Mouse (Mus musculus): Measurements from ENCODE around the gene Tbx5. TPM values are rescaled to one million over a fixed set of nuclear protein-coding genes. Genes with fewer than 3 reads are reported as not detected.

The Tbx5 gene
- polyA plus RNA-seq, 1 experiment: 0.06 TPM

GRCm38 (mm10) chr5:119839156-119839555 is 6.7 kb downstream of the Tbx5 start:
- no peaks in the 10 kb centered on the region for H3K36me3 ChIP-seq (replicated peaks; ENCODE audit: low read length)
- H3K9me3 ChIP-seq: no peaks in the 10 kb centered on the region
- H3K4me1 ChIP-seq: peaks cover 31% of the 10 kb centered on the region
- TF ChIP-seq GATA1 (IDR thresholded peaks at IDR 0.05; ENCODE audit: borderline replicate concordance, low read length): no peak
- TF ChIP-seq FLI1 (IDR thresholded peaks at IDR 0.05; ENCODE audit: low read length): no peak
- no peak overlapping the region for H3K4me3 ChIP-seq (replicated peaks)
- H3K27me3 ChIP-seq (replicated peaks): peaks cover 94% of the 10 kb centered on the region

DNA sequence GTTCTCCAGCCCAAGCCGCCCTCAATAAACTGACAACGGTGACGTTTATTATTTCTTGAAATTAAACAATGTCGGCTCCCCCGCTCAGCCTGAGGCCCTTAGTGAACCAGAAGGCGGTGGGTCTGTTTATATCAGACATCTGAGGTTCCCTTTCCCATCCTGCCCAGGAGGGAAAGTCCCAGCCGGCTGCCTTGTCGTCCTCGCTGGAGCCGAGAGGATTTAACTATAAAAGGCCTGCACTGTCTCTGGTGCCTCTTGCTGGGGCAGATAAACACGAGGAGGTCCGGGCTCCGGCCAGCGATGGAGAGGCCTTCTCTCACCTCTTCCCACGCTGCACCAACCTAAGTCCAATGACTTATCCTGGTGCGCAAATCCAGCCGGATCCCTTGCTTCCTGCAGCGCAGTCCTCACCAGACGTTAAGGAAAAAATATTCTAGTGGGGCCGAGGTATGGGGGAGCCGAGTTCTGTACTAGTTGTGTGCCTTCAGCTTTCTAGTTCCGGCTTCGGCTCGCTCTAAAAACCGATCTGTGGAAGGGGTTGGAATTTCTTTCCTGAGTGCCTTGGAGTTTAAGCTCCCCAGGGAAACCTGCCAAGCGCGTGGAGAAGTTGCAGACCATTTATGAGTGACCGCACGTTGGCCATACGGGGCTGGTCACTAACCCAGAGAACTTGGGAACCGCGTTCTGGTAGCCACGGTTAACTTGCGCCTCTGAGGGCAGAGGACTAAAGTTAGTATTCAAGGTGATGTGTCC is 7.3 kb downstream of the Tbx5 start:
- Histone ChIP-seq H3K9me3 (no peaks in the 10 kb centered on the region), H3K27me3 (replicated peaks) (peaks cover 95% of the 10 kb centered on the region), H3K4me1 (peaks cover 31% of the 10 kb centered on the region), H3K36me3 (replicated peaks; ENCODE audit: low read length) (no peaks in the 10 kb centered on the region), H3K4me3 (replicated peaks) (no peak overlapping the region)
- TF ChIP-seq GATA1 (IDR thresholded peaks at IDR 0.05; ENCODE audit: borderline replicate concordance, low read length) (no peak), FLI1 (IDR thresholded peaks at IDR 0.05; ENCODE audit: low read length) (no peak)

DNA sequence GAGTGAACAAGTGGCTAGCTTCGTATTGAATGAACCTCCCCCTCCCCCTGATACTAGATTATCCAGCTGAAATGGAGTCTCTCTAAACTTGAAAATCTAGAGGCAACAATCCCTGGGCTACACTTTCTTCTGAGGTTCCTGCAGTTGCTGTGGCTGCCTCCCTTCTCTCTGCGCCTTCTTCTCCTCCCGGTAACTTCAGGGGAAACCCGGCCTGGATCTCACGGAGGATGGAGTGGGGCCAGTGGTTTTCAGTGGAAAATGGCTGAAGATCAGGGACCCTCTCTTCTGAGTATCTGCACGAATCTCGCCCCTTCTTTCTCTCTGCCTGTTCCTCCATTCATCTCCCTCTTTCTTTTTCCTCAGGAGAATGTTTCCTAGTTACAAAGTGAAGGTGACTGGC is 7.9 kb downstream of the Tbx5 start:
- TF ChIP-seq GATA1 (IDR thresholded peaks at IDR 0.05; ENCODE audit: borderline replicate concordance, low read length) (no peak), FLI1 (IDR thresholded peaks at IDR 0.05; ENCODE audit: low read length) (no peak)
- H3K4me3 ChIP-seq (replicated peaks): no peak overlapping the region
- H3K9me3 ChIP-seq: no peaks in the 10 kb centered on the region
- peaks cover 30% of the 10 kb centered on the region for H3K4me1 ChIP-seq
- no peaks in the 10 kb centered on the region for H3K36me3 ChIP-seq (replicated peaks; ENCODE audit: low read length)
- H3K27me3 ChIP-seq (replicated peaks): peaks cover 94% of the 10 kb centered on the region

- TF ChIP-seq FLI1 (IDR thresholded peaks at IDR 0.05; ENCODE audit: low read length) (no peak), GATA1 (IDR thresholded peaks at IDR 0.05; ENCODE audit: borderline replicate concordance, low read length) (no peak)
- Histone ChIP-seq H3K36me3 (replicated peaks; ENCODE audit: low read length) (no peaks in the 10 kb centered on the region), H3K4me3 (replicated peaks) (no peak overlapping the region), H3K27me3 (replicated peaks) (peaks cover 94% of the 10 kb centered on the region), H3K9me3 (no peaks in the 10 kb centered on the region), H3K4me1 (peaks cover 26% of the 10 kb centered on the region)
Measured at GRCm38 (mm10) chr5:119841634-119842420, 9.4 kb downstream of the Tbx5 start.

- no peaks in the 10 kb centered on the region for H3K36me3 ChIP-seq (replicated peaks; ENCODE audit: low read length)
- peaks cover 21% of the 10 kb centered on the region for H3K4me1 ChIP-seq
- H3K4me3 ChIP-seq (replicated peaks): no peak overlapping the region
- TF ChIP-seq GATA1 (IDR thresholded peaks at IDR 0.05; ENCODE audit: borderline replicate concordance, low read length) (no peak), FLI1 (IDR thresholded peaks at IDR 0.05; ENCODE audit: low read length) (no peak)
- peaks cover 94% of the 10 kb centered on the region for H3K27me3 ChIP-seq (replicated peaks)
- no peaks in the 10 kb centered on the region for H3K9me3 ChIP-seq
Measured at GRCm38 (mm10) chr5:119842701-119843393, 10.4 kb downstream of the Tbx5 start.

GRCm38 (mm10) chr5:119843394-119843777 is 10.9 kb downstream of the Tbx5 start:
- TF ChIP-seq FLI1 (IDR thresholded peaks at IDR 0.05; ENCODE audit: low read length) (no peak), GATA1 (IDR thresholded peaks at IDR 0.05; ENCODE audit: borderline replicate concordance, low read length) (no peak)
- H3K4me3 ChIP-seq (replicated peaks): no peak overlapping the region
- H3K9me3 ChIP-seq: no peaks in the 10 kb centered on the region
- peaks cover 94% of the 10 kb centered on the region for H3K27me3 ChIP-seq (replicated peaks)
- peaks cover 21% of the 10 kb centered on the region for H3K4me1 ChIP-seq
- no peaks in the 10 kb centered on the region for H3K36me3 ChIP-seq (replicated peaks; ENCODE audit: low read length)

DNA sequence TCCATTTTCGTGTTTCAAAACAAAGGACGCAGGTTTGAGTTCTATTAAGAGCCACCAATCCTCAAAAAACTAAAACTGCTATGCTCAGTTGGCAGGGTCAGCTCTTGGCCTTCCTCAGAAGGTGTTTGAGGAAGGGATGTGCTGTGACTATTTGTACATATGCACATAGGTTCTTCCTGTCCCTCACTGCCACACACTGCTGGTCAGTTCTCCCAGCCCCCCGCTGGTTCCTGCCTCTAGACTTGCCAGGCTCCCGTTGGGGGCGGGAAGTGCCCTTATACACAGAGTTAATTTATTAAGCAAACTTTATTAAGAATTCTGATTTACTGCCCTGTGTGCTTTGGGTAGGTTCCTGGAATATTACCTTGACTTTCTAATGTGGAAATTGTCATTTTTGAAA is 11.9 kb downstream of the Tbx5 start:
- Histone ChIP-seq H3K9me3 (no peaks in the 10 kb centered on the region), H3K4me1 (peaks cover 17% of the 10 kb centered on the region), H3K36me3 (replicated peaks; ENCODE audit: low read length) (no peaks in the 10 kb centered on the region), H3K27me3 (replicated peaks) (peaks cover 94% of the 10 kb centered on the region), H3K4me3 (replicated peaks) (no peak overlapping the region)
- TF ChIP-seq GATA1 (IDR thresholded peaks at IDR 0.05; ENCODE audit: borderline replicate concordance, low read length) (no peak), FLI1 (IDR thresholded peaks at IDR 0.05; ENCODE audit: low read length) (no peak)

DNA sequence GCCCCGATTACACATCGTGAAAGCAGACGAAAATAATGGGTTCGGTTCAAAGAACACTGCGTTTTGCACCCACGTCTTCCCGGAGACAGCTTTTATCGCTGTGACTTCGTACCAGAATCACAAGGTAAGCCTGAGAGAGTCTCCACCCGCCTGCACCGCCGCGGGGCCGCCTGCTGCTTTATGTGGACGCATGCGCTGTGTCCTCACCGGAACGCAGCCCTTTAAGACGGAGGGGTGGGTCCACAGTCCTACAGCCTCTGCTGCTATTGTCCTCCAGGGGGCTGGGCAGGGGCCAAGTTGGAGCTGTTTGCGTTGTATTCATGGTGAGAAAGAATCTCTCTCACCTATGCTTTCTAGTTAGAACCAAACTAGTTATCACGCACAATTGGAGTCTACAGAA is 12.5 kb downstream of the Tbx5 start:
- no peak for TF ChIP-seq GATA1 (IDR thresholded peaks at IDR 0.05; ENCODE audit: borderline replicate concordance, low read length)
- no peak for TF ChIP-seq FLI1 (IDR thresholded peaks at IDR 0.05; ENCODE audit: low read length)
- no peaks in the 10 kb centered on the region for H3K9me3 ChIP-seq
- peaks cover 11% of the 10 kb centered on the region for H3K4me1 ChIP-seq
- peak overlapping the region; percentile 65 for H3K4me3 ChIP-seq (replicated peaks)
- H3K36me3 ChIP-seq (replicated peaks; ENCODE audit: low read length): no peaks in the 10 kb centered on the region
- H3K27me3 ChIP-seq (replicated peaks): peaks cover 91% of the 10 kb centered on the region

DNA sequence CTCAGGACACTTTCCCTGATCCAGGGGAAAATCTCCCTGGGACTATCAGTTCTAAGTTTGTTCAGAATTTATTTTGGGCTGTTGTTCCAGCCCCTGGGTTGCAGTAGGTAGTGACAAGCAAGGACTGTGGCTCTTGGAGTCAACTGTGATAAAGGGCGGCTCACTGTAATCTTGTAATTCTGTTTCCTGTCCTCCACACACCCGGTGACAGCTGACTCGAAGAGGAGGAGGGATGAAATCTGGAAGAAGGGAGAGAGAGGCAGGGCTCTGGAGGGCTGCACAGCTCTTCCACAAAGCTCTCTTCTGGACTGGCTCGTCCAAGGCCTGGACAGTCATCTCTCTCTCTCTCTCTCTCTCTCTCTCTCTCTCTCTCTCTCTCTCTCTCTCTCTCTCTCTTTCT is 24.6 kb downstream of the Tbx5 start:
- Histone ChIP-seq H3K36me3 (replicated peaks; ENCODE audit: low read length) (no peaks in the 10 kb centered on the region), H3K4me3 (replicated peaks) (no peak overlapping the region), H3K9me3 (0 out of 2 replicates have a peak, but pooled peaks cover 4% of the 10 kb centered on the region), H3K4me1 (peaks cover 3% of the 10 kb centered on the region), H3K27me3 (replicated peaks) (peaks cover 75% of the 10 kb centered on the region)
- no peak for TF ChIP-seq GATA1 (IDR thresholded peaks at IDR 0.05; ENCODE audit: borderline replicate concordance, low read length)
- no peak for TF ChIP-seq FLI1 (IDR thresholded peaks at IDR 0.05; ENCODE audit: low read length)
